Mouse (Mus musculus) layer of hippocampus, adult 8-10 months (tissue): Measurements from ENCODE around the gene Borcs5. TPM values are rescaled to one million over a fixed set of nuclear protein-coding genes. Genes with fewer than 3 reads are reported as not detected.

Experiments used
- DNase-seq, 2 experiments: peaks; one replicate each; pipeline ENCODE4 v3.0.0; 2022; ENCODE audit warnings: low spot score in 2 of 2
- total RNA-seq, 4 experiments: library from RNA; stranded (reverse); gene quantifications; 2 replicates each; pipeline ENCODE4 v1.2.4; 2022

Gene Borcs5
- total RNA-seq, 4 experiments from 2014 or later: 32.1 to 39.9 (median 34.0) TPM

DNA sequence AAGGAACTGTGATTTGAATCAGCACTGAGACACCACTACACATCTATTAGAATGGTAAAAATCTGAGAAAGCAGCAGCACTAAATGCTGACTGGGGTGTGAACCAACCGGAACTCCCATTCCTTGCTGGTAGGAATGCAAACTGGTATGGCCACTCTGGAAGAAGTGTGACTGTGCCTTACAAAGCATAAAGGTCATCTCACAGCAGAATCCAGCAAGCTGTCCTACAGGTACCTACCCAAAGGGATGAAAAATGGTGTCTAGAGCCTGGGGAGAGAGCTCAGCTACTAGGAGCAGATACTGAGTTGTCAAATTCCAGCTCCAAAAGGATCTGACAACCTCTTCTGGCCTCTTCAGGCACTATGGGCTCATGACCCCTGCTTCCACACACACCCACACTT lies 12.7 kb upstream of the Borcs5 start:
- no peak for DNase-seq

DNA sequence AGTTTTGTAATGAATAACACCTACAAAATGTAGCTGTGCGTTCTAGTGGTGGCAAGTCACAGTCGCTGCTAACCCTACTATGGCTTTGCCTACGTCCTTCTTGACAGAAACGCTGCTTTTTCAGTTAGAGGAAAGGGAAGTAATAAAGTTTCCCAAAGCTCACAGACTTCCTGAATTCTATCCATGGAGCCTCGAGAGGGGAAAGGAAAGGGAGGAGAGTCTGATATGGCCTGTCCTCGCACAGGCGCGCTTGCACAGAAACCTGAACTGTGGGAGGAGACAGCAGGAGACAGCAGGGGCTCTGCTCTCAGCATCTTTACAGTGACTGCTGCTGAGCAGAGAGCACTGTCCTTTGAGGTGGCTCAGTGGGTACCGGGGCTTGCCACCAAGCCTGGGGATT lies 8.9 kb upstream of the Borcs5 start:
- DNase-seq: no peak

DNA sequence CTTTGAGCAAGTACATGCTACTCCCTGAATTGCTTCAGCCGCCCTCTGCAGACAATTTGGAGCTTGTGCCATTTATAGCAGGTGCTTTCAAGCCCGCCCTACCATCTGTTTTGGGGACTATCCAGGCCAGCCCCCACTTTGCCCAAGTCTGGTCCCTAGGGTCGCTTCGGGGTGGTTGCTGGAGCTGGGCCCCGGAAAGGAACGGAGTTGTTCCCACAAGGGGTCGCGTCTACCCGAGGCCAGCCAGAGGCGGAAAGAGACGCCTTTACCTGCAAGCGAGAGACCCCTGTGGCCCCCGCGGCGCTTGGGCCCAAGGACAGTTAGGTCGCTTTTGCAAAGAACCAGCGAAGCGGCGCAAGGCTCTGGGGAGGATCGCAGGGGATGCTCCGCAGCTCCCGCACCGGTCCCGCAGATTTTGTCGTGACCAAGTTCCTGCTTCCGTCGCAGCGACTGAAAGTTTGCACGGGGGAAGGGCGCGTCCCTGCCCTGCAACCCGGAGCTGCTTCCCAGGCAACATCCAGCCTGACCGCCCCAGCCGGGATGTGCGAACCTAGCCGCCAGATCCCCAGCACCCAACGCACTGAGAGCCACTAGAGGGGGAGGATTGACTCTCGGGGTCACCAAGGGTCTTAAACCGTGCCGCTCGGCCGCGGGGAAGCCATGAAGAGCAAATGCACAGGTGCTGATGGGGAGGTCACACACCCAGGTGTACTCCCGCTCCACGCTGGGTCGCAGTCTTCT lies 7.2 kb upstream of the Borcs5 start, which contains the start of gene Mansc1:
Gene Mansc1 (minus strand): TSS at position 542 of the 741 bp plus-strand sequence.
- DNase-seq: peak in 1 of 2 experiments; percentile 26

DNA sequence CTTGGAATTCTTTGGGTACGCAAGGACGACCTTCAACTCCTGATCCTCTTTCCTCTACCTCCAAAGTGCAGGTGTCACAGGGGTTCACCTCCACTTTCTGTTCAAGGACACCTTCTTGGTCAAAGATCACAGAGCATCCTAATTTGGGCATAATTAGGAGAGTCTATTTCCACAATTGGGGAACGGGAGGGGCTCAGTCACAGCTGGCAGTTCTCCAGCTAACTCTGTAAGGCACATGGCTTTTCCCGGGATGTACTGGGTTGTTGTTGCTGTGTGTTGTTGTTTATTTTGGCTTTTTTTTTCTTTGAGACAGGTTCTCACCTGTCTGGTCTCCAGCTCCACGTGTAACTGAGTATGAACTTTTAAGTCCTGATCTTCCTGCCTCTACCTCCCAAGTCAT lies 6.6 kb upstream of the Borcs5 start:
- no peak for DNase-seq

DNA sequence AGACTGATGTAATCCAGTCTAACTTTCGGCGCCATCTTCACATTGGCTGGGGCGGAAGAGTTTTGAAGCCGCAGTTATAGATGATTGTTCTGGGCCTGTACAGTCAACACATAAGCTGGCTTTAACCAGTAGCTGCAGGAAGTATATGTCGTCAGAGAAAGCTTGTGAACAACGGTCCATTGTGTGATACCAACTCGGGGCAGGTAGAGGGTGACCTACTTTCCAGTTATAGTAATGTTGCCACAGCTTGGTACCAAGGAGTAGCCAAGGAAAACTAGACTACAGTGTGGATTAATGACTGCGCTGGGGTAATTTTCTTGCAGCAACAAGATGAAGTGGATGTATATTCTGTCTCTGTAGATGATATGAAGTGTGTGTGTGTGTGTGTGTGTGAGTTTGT lies 5.8 kb upstream of the Borcs5 start:
- no peak for DNase-seq

DNA sequence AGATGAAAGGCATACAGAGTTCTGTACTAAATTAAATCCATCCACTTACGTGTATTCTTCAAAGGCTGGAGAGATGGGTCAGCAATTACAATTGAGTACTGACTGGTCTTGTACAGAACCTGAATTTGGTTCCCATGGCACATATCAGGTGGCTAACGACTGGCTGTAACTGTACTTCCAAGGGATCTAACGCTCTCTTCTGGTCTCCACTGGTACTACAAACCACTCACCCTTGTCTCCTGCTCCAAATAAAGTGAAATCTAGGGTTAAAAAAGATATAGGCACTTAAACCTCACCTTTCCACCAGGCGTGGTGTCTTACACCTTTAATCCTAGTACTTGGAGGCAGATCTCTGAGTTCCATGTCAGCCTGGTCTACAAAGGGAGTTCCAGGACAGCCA lies 2.8 kb upstream of the Borcs5 start:
- DNase-seq: no peak

DNA sequence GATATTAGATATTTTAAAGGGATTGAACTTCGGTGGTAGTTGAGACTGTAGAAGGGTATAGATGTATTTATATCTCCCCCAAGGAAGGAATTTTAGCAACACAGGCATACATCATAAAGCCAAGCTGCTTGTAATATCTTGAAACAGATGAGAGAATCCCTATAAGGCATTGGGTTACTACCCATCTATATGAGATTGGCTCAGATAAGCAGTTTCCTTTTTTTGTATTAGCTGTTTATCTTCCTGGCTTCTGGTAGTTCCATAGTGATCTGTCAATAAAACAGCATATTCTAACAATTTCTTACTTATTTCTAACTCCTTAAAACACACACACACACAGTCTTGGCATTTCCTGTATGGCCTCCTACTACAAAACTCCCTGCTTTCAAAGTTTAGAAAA lies 590 bp downstream of the Borcs5 start:
- DNase-seq: no peak

DNA sequence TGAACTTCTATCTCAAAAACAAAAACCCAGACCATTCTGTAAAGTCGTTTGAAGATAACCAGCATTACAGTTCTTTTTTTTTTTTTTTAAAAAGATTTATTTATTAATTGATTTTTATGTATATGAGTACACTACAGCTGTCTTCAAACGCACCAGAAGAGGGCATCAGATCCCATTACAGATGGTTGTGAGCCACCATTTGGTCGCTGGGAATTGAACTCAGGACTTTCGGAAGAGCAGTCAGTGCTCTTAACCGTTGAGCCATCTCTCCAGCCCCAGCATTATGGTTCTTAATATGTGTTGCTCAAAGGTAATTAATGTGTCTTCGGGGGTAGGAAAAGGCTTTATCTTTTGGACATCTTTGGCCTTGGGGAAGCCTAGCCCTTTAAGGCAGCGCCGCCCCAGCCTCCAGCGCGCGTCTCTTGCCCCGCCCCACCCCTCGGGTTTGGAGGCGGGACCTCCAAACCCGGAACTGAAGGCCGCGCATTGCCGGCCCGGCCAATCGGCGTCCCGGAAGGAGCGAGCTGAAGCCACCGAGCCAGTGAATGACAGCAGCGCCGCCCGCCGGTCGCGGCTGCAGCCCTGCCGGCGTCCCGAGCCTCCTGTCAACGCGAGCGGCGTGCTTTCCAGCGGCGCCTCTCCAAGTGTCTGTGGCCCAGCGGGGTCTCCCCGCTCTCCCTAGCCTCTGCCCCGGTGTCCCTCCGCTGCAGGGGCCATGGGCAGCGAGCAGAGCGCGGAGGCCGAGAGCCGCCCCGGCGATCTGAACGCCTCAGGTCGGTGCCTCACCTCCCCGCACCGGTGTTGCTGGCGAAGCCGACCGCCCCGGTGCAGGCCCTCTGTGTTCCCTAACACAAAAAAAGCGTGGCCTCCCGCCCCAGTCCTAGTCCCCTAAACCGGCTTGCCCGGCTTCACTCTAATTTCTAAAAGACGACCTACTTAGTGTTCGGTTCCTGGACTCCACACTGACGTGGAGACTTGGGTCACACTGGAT lies 1.5 kb downstream of the Borcs5 start:
- DNase-seq: peak; percentile 88 to 91

DNA sequence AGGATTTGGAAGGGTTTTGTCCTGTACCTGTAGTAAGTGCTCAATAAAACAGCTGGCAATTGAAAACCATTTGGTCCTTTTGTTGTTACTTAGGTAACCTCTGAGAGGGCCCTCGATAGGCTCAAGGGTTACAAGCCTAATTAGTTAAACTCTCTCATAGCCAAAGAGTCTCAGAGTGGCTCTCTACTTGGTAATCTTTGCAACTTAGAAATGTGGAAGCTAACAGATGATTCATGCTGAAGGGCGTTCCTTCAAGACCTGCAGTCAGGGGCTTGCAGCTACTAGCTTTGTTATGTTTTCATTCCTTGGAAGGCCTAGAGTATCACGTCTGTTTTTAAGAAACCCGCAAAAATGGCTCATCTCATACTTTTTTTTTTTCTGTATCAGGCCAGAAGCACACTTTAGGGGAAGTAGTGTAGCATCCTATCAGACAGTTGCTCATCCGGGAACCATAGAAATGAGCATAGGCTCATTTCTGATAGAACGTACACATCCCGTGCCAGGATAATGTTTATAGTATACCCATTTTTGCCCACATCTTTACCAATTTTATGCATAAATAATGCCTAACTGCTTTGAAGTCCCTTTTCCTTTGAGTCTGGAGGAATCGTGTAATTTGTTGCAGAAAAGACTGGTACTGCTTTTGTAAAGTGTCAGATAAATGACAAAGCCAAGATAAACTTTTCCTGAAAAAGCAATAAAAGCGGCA lies 2.6 kb downstream of the Borcs5 start:
- DNase-seq: no peak

DNA sequence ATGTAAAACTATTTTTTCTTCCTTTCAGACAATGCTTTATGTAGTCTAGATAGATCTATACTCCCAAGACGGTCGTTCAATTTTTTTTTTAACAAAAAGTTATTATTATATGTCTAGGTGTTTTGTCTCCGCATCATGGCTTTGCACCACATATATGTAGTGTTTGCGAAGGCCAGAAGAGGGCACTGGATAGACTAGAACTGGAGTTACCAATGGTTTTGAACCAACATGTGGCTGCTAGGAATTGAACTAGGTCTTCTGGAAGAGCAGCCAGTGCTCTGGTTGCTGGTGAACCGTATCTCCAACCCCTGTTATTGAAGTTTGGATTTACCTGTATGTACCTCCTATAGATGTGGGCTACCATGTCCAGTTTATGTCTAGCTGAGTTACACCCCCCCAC lies 4.0 kb downstream of the Borcs5 start:
- DNase-seq: no peak

DNA sequence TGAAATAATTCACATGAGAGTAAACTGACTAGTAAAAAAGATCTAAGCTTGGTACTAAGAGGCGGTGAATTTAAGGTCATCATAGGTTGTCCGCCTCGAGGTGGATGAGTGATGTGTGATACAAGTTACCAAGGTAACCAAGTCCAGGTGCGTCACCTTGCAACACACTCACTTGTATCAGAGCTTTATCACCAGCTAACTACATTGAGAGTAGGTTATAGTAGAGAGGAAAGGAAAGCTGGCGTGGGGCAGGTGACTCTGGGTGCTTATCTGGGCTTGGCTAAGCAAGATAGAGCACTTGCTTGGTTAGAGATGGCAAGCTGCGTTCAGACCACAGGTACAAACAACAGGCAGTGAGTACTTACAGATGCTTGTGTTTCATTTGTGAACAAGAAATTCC lies 7.5 kb downstream of the Borcs5 start:
- DNase-seq: no peak

DNA sequence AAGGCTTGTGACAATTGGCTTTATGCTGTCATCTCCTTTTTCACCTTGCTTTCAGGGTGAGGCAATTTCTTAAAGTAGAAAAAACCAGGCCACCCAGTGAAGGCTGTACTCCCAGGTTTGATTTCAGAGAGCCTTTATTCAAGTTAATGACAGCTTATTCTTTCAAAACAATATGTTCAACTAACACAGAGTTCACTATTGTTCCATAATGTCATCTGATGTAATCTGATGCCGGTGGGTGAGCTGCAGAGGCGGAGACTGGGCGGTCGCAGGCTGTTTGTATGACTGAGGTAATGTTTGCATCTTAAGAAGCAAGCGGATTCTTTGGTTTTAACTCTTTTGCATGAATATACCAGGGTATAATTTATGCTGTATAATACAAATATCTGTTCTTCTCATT lies 8.3 kb downstream of the Borcs5 start:
- no peak for DNase-seq

DNA sequence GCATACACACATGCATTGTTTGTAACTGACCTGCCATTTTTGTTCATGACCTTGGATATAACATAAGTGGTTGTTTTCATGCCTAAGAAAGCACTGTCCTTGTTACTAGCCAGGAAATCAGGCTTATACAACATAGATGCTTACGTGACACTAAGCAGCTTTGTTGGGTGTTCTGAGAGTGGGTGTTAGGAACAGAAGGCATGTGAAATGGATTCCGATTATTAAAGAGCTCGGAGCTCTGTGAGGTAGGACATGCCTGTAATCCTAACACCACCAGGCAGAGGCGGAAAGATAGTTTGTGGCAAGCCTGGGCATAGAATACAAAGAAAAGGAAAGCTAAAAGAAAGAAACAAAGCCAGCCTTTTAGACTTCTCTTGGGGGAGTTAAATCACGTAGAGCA lies 9.0 kb downstream of the Borcs5 start:
- peak; percentile 53 to 60 for DNase-seq

DNA sequence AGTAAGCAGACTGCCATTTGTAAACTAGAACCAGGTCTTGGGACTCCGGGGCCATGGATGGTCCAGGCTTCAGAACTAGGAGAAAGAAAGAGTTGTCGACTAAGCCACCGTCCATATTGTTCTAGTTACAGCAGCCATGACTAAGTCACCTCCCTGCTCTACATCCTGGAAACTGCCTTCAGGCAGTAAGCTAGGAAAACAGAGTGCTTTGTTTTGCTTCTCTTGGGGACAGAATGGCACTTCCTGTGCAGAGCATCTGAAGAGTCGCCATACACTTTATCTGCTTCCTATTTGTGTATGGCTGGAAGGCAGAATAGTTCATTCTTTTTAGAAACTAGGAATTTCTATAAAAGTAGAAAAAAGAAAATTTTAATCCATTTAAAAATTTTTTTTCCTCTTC lies 17.2 kb downstream of the Borcs5 start:
- no peak for DNase-seq

DNA sequence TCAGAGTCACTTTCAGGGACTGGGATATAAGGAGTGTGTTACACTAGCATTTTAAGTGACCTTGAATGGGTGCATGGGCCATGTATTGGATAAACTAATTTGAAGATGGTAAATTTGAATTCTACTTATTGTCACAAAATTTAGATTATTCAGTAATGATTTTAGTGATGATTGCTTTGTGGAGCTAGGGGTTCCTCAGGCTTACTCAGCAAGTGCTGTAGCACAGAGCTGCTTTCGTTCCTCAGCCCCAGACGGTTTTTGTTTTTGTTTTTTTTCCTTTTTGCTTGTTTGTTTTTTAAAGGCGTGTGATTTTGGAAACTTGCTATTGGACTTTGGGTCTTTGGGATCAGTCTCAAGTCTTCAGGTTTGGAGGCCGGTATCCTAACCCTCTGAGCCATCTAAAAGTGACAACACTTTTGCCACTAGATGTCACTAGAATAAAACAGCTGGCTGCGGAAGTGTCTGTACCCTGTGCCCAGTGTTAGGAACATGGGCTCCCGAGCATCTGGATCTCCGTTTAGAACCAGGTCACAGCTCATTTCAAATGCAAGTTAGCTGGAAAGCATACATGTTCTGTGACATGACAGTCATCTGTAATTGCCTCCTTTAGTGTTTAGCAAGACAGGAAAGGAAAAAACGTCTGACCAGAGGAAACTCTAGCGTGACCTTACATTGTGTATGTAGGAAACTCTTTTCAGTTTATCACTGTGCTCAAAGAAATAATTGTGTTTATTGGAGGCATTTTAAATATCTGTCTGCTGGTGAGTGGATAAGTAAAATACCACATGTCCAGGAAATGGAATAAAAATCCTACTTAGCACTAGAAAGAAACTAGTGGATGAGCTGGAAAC lies 20.0 kb downstream of the Borcs5 start:
- peak in 1 of 2 experiments; percentile 50 for DNase-seq

DNA sequence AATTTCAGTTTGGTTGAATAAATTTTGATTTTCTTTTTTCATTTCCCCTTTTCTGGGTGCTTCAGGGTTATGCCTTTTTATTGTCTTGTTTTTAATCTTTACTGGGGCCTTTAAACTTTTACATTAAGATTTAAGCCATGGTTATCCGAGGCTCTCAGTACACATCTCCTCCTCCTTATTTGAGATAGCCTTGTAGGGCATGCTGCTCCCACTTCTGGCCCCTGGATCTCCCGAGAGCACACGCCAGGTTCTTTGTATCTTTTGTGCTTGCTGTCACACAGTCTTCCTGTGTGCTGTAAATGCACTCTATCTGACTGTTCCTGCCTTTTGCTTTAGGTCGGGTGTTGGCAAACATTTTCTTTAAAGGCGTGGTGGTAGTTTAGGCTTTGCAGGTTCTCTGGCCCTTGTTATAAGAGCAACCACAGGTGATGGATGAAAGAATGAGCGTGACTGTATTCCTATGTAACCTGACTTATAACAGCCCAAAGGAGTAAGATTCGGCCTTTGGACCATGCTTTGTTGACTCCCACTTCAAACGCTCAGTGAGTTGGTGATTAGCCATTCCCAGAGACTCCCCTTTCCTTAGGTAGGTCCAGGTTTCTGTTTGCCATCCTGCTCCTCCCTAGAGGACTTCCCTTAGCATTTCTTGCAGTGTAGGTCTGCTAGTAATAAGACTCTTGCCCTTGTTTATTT lies 21.6 kb downstream of the Borcs5 start:
- DNase-seq: no peak

DNA sequence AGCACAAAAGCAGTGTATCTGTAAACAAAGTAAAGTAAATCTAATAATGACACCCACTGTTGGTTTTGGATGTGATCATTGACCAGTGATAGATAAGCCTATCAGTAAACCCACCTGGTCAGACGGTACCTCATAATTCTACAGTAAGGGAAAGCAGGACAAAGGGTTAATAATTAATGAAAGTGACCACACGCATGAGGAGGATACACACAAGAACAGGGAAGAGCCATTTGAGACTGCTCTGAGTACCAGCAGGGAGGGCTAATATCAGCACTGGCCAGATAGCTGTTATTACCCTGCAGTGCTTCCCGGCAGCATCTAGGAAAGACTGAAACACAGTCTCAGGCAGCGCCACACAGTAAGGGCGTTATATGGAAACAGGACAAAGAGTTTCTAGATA lies 25.3 kb downstream of the Borcs5 start:
- no peak for DNase-seq

DNA sequence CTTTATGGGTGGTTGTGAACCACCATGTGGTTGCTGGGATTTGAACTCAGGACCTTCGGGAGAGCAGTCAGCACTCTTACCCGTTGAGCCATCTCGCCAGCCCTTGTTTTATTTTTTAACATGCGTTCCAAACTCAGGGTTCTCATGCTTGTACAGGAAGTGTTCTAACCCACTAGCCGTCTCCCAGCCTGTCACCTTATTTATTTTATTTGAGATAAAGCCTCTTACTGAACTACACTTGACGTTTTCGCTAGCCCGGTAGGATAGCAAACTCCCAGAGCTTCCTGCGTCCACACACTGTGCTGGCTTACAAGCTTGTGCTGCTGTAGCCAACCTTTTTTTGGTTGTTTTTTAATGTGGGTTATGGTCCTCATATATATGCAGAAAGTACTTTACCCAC lies 26.5 kb downstream of the Borcs5 start:
- DNase-seq: no peak

DNA sequence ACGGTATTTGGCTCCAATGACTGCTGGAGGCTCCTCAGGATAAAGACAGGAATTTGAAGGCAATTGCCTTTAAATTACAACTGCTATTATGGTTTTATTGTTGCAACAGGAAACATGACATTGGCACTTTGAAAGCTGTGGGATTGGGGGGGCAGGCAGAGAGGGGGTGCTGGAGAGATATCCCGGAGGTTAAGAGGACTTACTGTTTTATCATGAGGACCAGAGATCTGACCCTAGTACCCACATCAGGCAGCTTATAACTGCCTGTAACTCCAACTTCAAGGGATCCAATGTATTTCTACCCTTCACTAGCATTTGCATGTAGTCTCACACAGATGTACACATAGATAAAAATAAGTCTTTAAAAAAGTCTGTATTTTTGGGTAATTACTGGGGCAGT lies 29.2 kb downstream of the Borcs5 start:
- no peak for DNase-seq

DNA sequence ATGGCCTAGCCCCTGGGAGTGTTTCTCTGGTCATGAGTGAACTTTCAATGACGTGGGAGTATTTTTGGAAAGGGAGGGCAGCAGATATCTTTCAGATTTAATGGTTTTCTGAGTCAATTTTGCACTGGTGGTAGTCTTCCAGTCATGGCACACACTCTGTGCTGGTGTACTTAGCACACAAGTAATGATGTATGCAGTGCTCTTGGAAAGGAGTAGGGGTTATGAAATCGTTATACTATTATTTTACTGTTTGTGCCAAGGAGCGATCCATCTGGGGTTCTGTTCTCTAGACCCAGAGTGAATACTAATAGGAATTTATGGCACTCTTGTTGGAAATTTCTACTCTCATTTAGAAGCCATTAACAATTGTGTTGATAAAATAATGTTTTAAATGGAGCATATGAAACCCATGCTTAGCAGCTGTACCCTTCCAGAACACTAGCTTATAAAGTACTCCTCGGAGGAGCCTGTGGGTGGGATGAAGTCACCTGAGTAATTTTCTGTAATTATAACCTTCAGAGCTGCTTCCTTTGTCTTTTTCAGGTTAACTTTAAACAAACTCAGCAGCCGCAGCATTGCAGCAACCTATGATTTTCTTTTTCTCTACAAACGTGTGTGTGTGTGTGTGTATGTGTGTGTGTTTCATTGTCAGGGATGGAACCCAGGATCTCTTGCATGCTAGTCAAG lies 30.0 kb downstream of the Borcs5 start:
- no peak for DNase-seq
